Mouse (Mus musculus) layer of hippocampus, adult 8-10 months (tissue): ENCODE data around the gene Hk2. TPM values are rescaled to one million over a fixed set of nuclear protein-coding genes. Genes with fewer than 3 reads are reported as not detected.

Experiments used
- DNase-seq, 2 experiments: peaks; one replicate each; pipeline ENCODE4 v3.0.0; 2022; ENCODE audit warnings: low spot score in 2 of 2
- total RNA-seq, 4 experiments: library from RNA; stranded (reverse); gene quantifications; 2 replicates each; pipeline ENCODE4 v1.2.4; 2022

Gene Hk2
- total RNA-seq, 4 experiments from 2014 or later: 5.6 to 14.4 (median 9.6) TPM

DNA sequence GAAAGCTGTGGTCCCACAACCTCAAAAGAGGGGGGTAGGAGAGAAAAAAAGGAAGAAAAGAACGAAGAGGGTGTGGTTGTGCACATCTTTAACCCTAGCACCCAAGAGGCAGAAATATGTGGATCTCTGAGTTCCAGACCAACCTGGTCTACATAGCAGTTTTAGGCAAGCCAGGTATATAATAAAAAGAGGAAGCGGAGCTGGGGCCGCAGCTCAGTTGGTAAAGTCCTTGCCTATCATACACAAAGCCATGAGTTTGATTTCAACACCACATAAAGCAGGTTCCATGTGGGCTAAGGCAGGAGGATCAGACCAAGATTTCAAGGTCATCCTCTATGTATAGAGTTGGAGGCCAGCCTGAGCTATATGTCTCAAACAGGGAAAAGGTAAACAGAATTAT is 4.0 kb downstream of the Hk2 start:
- DNase-seq: no peak

DNA sequence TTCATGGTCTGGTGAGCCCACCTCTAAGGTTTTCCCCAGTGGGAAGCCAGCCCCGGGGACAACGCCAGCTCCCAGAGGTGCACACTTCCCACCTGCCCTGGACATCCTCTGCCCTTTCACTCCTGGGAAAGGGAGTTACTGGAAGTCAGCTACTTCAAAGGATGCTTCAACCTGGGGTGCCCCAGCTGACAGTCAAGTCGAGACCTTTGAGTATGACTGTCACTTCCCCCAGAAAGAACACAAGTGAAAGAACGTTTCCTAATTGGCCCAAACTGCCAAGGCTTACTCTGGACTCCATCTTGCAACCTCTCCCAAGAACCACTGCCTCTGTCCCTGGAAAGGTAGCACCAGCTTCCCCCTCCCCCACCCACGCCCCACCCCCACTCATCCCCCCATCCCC is 4.5 kb downstream of the Hk2 start:
- DNase-seq: no peak

DNA sequence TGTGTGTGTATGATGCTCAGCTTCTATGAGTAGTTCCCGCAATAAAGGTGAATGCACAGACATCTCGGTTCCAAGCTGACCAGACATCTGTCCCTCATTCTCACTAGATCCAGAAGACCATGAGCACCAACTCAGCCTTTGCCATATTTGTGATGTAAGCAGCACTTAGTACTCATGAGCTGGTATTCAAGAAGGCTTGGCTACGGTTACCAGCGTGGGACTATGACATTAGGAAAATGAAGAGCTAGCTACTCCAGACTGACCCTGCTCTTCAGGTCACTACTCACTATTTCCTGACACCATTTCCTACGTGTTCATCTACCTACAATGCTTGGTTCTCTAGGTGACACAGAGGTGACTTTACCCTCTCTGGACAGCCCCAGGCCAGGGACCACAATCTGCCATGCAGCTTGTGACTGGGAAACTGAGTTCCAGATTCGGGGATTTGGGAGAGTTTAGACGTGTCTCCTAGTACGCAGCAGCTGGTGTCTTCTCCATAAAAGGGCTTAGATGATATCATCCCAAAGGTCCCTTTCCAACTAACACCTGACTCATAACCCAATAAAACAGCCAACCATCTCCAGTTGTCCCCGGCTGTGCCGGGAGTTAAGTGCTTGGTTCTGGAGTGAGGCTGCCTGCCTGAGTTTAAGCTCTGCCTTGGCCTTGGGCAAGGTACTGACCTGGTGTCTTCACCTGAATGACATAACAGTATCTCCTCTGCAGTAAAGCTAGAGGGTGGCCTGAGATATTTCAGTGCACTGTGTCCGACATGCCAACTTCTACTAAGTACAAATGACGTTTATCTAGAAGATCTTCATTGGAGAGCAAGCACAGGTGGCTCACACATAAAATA is 6.3 kb downstream of the Hk2 start:
- no peak for DNase-seq

DNA sequence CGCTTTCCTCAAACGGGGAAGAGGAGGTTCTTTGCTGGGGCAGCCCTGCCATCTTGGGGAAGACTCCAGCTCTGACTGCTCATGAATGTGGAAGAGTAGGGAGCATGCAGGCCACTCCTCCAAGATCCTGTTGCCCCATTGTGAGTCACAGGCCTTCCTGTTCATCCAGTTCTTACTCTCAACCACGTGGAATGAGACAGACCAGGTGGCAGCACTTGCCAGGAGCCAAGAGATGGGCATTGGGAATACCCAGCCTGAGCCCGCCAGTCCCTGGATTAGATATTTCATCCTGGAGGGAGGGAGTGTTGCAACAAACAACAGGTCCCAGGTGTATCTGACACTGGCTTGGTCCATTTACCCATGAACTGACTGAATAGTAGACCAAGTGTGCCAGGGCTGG is 7.6 kb downstream of the Hk2 start:
- no peak for DNase-seq

DNA sequence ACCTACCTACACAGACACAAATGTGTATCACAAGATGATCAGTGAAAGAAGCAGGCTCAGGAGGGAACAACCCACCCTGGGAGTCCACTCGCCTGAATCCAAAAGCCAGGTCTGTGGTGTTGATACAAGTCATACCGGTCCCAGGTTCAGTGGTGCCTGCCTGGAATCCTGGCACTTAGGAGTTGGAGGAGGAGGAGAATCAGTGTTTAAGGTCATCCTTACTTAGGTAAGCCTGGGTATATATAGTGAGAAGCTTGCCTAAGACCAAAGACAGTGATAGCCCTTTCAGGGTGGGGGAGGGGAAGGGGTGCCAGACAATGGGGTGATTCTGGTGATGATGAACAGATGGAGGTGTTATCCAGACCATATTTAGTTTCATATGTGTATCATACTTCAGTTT is 9.0 kb downstream of the Hk2 start:
- DNase-seq: no peak

DNA sequence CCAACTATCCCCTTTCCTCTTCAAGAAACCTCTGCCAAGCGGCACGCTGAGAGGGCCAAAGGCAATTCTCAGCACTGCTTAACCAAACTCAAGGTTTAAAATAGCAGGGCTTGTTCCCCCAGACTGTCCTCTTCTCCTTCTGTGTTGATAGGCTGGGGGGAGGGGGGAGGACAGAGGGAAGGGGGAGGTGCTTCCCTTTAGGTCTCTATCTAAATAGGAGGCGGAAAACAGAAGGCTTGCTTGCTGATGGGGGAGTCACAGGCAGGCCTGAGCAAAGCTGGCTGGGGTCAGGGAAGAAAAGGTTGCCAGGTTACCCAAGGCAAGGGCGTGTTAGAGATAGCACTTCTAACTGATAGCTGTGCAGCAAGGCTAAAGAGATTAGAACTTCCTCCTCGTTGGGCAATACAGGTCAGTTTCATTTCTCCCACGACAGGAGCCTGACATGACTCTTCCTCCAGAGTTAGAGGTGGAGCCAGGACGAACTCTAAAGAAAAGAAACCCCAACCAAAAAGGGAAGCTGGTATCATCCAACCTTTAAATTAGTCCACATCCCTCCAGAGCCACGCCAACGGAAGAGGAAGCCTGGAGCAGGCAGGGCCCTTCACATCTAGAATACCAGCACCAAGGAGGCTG is 10.3 kb downstream of the Hk2 start:
- DNase-seq: no peak

DNA sequence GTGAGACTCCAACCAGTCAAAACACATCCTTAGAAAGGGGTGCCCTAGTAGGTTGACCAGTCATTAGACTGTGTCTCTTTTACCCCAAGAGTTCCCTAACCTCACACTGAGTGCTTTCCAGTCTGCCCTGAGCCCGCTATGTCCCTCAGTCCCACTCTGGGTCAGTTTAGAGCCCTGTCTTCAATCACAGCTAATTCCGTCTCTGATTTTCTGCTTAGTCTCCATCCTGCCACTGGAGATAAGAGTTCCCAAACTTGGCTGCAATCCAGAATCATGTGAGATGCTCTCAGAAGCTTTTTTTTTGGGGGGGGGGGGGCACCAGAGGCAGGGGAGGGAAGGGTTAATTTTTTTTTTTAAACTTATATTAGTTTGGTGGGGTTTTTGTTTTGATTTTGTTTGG is 11.5 kb downstream of the Hk2 start:
- DNase-seq: no peak

DNA sequence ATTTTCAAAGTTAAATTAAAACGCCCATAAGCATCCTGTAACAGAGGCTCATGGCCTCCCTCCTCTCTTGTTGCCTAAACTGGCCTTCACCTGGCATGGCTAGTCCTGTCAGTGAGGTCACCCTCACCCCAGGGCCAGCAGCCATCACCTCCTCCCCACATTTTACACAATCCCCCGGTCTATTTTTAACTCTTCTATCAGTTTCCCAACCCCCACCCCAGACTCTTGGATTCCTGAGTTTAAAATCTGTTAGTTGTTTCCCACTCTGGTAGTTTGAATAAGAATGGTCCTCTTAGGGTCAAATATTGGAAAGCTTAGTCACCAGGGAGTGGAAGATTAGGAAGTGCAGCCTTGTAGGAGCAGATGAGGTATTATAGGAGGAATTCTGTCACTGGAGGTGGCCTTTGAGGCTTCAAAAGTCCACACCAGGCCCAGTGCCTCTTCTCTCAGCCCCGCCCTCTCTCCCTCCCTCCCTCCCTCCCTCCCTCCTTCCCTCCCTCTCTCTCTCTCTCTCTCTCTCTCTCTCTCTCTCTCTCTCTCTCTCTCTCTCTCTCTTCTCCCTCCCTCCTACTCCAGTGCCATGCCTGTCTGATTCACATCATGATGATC is 13.4 kb downstream of the Hk2 start:
- no peak for DNase-seq

DNA sequence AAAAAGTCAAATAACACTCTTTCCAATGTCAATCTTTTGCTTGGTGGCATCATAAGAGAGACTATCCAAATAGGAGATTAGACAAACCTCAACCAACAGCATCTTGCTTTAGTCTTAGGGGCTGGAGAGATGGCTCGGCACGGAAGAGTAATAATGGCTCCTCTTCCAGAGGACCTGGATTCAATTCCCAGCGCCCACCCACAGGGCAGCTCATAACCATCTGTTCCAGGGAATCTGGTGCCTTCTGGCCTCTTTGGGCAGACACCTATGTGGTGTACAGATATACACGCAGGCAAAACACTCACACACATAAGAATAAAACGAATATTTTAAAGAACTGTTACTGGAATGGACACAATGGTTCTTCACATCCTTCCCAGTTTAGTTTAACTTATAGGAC is 15.0 kb downstream of the Hk2 start:
- no peak for DNase-seq

DNA sequence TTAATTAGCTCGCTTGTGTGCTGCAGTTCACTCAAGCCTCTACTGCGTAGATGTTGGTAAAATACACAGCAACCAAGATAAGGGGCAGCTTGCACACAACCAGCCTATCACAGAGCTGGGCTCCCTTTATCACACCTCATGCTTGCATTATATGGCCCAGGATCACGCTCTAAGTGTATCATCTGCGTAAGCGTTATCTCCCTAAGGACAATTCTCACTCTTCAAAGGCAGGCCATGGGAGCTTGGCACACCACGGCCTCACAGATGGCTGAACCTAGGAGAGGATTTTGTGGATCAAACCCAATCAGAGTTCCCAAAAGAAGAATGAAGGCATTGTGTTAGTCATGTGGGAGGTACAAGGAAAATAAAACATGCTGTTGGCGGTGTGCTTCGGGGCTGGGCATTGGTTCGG is 17.4 kb downstream of the Hk2 start:
- no peak for DNase-seq

DNA sequence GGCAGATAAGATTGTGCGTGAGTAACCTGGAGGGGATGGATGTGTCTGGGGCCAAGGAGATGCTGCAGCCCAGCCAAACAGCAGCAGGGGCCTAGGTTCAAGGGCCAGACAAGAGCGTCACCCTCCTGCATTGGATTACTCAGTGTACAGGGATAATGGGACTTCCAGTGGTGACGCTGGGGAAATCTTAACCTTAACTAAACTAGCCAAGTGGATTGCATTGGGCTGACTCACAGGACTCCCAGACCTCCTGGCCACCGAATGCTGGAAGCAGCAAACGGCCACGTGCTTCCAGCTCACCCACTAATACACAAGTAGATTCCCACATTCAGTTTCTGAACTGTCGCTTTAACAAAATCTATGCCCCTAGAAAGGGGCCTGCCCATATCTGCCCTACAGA is 18.0 kb downstream of the Hk2 start:
- no peak for DNase-seq

DNA sequence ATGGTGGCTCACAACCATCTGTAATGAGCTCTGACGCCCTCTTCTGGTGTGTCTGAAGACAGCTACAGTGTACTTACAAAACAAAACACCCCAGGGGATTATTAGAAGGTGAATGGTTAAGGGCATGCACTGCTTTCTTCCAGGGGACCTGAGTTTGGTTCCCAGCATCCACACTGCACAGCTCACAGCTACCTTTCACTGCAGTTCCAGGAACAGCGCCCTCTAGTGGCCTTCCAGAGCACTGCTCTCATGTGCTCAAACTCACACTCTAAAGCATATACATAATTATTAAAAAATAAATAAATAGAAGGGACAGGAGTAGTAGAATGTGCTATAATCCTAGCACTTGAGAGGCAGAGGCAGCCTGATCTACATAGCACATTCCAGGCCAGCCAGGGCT is 18.9 kb downstream of the Hk2 start:
- no peak for DNase-seq

DNA sequence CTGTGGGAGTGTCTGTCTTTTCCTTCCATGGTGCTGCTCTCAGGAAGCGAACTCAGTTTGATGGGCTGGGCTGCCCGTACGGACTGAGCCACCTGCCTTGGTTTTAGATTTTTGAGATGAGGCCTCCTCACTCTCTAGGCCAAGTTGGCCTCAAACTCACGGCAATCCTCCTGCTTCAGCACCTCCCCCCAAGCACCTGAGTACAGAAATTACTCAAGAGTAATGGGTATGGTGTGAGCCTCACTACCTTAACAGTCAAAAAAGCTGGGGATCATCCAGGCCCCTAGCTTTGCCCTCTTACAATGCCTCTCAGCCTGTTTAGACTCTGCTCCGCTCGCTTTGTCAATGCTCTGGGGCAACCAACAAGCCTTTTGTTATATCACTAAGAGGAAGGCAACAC is 19.5 kb downstream of the Hk2 start:
- no peak for DNase-seq

DNA sequence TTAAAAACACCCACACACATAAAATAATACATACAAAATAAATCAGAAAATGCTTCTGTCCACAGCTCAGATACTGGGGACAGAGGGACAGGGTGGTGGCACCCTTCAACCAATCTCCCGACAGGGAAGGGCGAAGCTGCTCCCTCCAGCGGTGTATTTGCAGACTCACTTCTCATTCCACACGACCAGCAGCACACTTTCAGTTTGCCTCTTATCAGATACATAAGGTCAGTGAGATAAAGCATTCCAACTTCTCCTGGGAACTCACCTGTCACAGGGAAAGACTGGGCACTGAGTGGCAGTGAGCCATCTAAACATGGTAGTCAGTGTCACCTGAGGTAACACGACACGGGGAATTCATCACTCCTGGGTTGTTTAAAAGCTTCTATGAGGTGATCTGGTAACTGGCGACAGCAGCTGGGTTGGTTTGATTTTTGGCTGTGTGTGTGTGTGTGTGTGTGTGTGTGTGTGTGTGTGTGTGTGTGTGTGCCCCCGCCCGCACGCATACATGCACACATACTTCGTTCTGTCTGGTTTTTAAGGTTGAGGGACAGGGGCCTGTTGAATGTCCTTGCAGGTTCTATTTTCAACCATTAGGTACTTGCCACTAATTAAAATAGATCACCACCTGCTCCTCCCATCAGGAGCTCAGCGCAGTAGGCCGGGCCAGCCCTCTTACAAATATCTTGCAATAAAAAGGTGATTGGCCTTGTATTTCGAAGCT is 20.5 kb downstream of the Hk2 start:
- DNase-seq: no peak

DNA sequence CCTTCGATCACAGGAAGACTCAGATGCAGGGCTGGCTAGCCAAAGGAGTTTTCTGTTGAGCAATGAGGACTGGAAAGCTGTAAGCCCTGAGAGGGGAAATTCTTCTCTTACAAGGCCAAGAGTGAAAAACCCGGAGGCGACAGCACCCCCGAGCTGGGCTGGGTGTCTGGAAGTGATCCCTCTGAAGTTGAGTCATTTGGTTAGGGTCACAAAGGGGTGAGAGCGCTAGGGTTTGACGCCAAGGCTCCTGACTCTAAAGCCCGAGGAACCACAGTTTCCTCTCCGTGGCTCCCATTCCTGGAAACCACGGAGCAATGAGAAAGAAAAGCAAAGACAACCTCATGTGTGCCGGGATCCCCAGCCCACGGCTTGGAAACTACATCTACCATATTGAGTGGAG is 21.2 kb downstream of the Hk2 start:
- DNase-seq: no peak

DNA sequence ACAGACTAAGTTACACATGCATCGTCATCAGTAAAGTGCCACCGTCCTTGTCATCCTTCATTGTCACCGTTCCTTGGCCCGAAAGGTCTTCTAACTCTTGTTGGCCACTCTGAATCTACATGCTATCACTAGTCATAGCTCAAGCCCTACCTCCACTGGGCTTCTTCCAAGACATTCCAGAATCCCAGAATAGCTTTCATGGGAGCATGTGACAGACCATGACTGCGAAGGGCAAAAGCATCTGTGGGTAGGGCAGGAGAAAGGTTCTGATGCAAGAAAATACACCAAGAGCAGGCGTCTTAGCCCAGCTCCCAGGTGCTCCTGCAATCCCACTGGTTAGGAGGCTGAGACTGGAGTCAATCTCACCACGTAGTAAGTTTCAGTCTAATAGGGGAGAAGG is 22.5 kb downstream of the Hk2 start:
- DNase-seq: no peak

DNA sequence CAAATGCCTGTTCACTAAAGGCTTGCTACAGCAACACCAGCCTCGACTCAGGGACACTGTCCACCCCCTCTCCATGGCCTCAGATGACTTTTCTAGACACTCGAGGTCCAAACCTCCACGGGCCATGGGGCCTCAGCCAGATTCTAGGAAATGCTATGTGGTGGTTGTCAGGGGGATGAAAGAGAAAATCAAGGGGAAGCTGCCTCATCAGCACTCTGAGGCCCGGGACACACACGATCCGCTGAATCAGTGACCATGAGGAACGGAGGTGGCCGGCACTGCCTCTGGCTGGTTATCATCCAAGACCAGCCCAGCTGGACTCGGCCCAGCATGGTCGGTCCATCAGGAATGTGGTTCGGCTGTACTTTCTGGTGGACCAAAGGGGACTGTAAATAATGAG is 23.2 kb downstream of the Hk2 start:
- no peak for DNase-seq

DNA sequence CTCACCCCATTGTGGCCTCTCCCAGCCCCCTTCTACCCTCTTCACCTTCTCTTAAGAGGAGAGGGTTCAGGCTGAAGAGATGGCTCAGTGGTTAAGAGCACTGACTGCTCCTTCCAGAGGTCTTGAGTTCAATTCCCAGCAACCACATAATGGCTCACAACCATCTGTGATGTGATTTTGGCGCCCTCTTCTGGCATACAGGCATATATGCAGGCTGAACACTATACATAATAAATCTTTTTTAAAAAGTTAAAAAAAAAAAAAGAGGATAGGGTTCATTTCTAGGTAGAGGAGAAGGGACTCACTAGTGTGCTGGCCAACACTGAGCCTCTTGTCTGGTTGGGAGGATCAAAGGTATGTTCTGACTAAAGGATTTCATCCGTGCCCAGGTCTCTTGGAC is 24.2 kb downstream of the Hk2 start:
- no peak for DNase-seq

DNA sequence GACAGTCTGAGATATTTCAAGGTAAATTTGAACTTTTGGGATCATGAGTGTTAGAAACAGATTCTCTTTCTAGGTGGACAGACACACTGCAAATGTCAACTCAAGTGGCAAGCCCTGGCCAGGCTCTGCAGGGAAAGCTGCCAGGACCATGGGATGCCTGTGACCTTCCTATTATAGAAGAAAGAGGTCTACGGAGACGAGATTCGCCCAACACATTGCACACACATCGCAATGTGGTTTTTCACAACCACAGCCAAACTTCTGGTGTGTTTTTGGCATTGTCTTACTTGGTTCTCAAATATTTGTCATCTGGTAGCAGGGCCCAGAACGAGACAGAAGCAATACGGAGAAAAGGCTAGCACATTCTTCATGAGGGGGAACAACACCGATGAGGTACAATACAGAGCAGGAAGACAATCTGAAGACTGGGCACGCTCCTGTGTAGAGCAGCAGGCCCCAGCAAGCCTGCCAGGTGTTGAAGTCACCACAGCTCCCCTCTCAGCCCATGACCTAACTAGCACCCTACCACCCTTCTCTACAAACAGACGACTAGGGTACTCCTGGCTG is 26.1 kb downstream of the Hk2 start:
- DNase-seq: no peak

DNA sequence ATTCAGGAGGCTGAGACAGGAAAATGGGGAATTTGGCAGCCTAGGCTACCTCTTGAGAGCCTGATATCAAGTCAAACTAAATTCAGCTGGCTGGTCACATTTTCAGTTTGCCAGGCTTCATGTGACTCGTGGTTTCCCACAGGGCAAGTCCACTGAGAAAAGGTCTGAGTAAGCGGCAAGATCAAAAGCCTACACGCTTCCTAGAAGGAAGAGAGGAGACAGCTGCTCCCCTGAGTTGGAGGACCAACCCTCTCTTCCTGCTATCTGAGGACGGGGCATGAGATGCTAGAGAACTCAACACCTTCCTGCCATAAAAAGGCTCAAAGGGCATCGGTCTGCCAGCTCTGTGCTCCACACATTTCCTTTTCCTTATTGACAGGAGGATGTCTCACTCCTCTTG is 27.2 kb downstream of the Hk2 start:
- no peak for DNase-seq

DNA sequence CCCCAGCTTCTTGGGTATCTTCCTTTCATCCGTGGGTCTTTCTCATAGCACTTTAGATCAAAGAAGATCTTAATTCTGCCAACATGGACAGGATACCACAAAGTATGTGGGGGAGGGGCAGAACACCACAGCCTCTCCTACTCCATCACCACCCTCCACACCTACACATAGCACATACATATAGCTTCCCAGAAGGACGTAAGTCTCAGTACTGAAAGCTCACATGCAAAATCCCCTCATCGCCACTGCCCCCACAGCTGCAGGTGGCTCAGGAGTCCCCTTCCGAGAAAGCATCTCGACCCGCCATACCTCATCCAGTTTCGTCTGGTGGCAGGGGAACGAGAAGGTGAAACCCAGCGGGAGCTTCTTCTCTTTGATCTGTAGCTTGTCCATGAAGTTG is 29.7 kb downstream of the Hk2 start:
- no peak for DNase-seq

DNA sequence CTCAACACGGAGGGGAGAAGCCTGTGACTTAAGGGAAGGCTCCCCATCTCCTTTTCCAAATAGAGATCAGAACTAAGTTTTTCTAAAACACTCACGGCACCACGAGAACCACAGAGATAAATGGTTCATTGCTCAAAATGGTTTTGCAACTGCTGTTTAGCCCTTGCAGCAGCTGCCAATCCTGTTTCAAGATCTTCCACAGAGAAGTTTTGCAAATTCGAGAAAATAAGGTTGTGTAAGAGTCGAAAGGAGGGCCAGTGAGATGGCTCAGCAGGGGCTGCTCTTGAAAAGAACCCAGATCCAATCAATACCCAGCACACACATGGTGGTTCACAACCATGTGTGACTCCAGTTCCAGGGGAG is 32.8 kb downstream of the Hk2 start:
- DNase-seq: no peak
